Mouse (Mus musculus) adrenal gland, adult 10 weeks (tissue): Measurements from ENCODE around the gene Olfr1250. TPM values are rescaled to one million over a fixed set of nuclear protein-coding genes. Genes with fewer than 3 reads are reported as not detected.

Source experiments
- polyA plus RNA-seq: library from polyadenylated mRNA; stranded (reverse); fragments of 350-450 nt; fragmentation: Illumina TruSeq; extraction: RNeasy Lipid Tissue Mini Kit (QIAGEN cat#74804); gene quantifications from one replicate; pipeline ENCODE4 v1.2.3, GENCODE M21; 2014; ENCODE audit warnings: low read depth, low replicate concordance

The Olfr1250 gene
- not detected for polyA plus RNA-seq

DNA sequence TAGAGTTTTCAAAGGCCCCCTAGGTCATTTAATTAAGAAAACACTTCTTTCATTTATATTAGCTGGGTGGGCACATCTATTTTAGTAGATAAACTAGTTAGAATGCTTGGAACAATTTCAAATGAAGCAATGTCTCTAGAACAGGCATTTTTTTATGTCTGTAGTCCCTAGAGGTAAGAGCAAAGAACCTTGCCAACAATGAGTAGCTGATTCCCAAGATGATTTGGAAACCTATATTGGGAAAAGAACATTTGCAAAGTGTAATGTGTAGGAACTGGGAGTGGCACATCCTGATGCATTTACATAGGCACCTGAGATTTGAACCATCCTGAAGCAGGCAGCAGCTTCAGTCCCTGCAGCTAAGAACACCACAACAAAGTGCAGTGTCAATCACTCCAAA, at the start of gene Olfr1250:
Olfr1250 (minus strand) TSS at position 101 of the 400 bp plus-strand sequence.

GRCm38 (mm10) chr2:89671836-89672235, 10.6 kb upstream of the Olfr1250 start, which contains the start of gene Olfr1251:
TSS of gene Olfr1251 (minus strand) at chr2:89671936.

GRCm38 (mm10) chr2:89634883-89635282, 26.4 kb downstream of the Olfr1250 start, which contains the start of gene Olfr1249:
TSS of gene Olfr1249 (minus strand) at chr2:89634983.

GRCm38 (mm10) chr2:89618145-89618544, 43.1 kb downstream of the Olfr1250 start, which contains the start of gene Olfr1248:
TSS of gene Olfr1248 (minus strand) at chr2:89618245.

DNA sequence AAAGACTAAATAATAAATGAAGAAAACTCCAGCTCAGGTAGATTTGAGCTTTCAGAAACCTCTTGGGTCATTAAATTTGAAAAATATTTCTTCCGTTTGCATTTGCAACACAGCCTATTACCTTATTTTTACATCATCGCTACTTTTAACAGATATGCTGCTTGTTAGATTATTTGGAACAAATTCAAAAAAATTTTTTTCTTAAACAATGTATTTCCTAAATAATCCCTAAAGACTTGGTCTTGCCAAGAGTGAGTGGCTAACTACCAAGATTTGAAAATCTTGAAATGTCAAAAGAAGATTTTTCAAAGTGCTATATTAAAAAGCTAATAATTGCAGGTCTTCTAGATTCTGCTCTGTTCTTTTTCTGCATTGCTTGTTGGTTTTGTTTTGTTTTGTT, 47.2 kb downstream of the Olfr1250 start, which contains the start of gene Olfr1247:
Olfr1247 (minus strand) TSS at position 101 of the 400 bp plus-strand sequence.

Other genes with a start within 250 kb of the Olfr1250 start
- not detected for gene Olfr1239, start 241.1 kb downstream of the Olfr1250 start, polyA plus RNA-seq
- not detected for gene Olfr1240, start 218.5 kb downstream of the Olfr1250 start, polyA plus RNA-seq
- gene Olfr1241, start 174.3 kb downstream of the Olfr1250 start, polyA plus RNA-seq = not detected
- not detected for gene Olfr1242, start 163.1 kb downstream of the Olfr1250 start, polyA plus RNA-seq
- gene Olfr1243, start 130.0 kb downstream of the Olfr1250 start, polyA plus RNA-seq = not detected
- gene Olfr1245, start 83.0 kb downstream of the Olfr1250 start, polyA plus RNA-seq = not detected
- not detected for gene Olfr1246, start 68.3 kb downstream of the Olfr1250 start, polyA plus RNA-seq
- not detected for gene Olfr1247, start 47.3 kb downstream of the Olfr1250 start, polyA plus RNA-seq
- gene Olfr1248, start 43.2 kb downstream of the Olfr1250 start, polyA plus RNA-seq = not detected
- not detected for gene Olfr1249, start 26.5 kb downstream of the Olfr1250 start, polyA plus RNA-seq
- gene Olfr1251, start 10.5 kb upstream of the Olfr1250 start, polyA plus RNA-seq = not detected
- gene Olfr1252, start 63.5 kb upstream of the Olfr1250 start, polyA plus RNA-seq = not detected
- gene Olfr1253, start 95.6 kb upstream of the Olfr1250 start, polyA plus RNA-seq = not detected
- gene Olfr1254, start 132.2 kb upstream of the Olfr1250 start, polyA plus RNA-seq = not detected
- not detected for gene Olfr1255, start 150.6 kb upstream of the Olfr1250 start, polyA plus RNA-seq
- not detected for gene Olfr1256, start 180.1 kb upstream of the Olfr1250 start, polyA plus RNA-seq
- not detected for gene Olfr48, start 186.7 kb upstream of the Olfr1250 start, polyA plus RNA-seq
- gene Olfr1257, start 217.0 kb upstream of the Olfr1250 start, polyA plus RNA-seq = not detected